Mouse (Mus musculus) left cerebral cortex, postnatal 10 days (tissue): ENCODE results near the gene Olfr912. TPM values are rescaled to one million over a fixed set of nuclear protein-coding genes. Genes with fewer than 3 reads are reported as not detected.

Source experiments
- DNase-seq, 2 experiments: peaks; one replicate each; pipeline ENCODE4 v3.0.0; 2021 to 2022; ENCODE audit warnings: low spot score in 2 of 2, mixed read lengths in 1 of 2; ENCODE audit errors: extremely low spot score in 1 of 2
- intact Hi-C: fragments of 180-260 bp; cut with DNase I; formaldehyde crosslinking; loops from one replicate; pipeline ENCODE4 v1.15.1; 2025
- total RNA-seq, 2 experiments: library from RNA; stranded (reverse); gene quantifications; 2 replicates each; pipeline ENCODE4 v1.2.3; 2021

The Olfr912 gene
- total RNA-seq = not detected

- intact Hi-C loops = no loop called here
These were observed at the start of gene Olfr912 for GRCm38 (mm10) chr9:38579878-38580277. TSS of gene Olfr912 (plus strand) at chr9:38580178.

GRCm38 (mm10) chr9:38537549-38537948 lies 42.4 kb upstream of the Olfr912 start, which contains the start of gene Olfr910:
TSS of gene Olfr910 (plus strand) at chr9:38537849.
- DNase-seq = no peak
- intact Hi-C loops = no loop called here

More at GRCm38 (mm10) chr9:38579878-38580277, at the start of gene Olfr912:
- DNase-seq = no peak

- no peak for DNase-seq
- intact Hi-C loops = no loop called here
These were observed 11.1 kb downstream of the Olfr912 start for GRCm38 (mm10) chr9:38591056-38591455.

GRCm38 (mm10) chr9:38592459-38592858 lies 12.5 kb downstream of the Olfr912 start, which contains the start of gene Olfr913:
TSS of gene Olfr913 (plus strand) at chr9:38592759.
- DNase-seq = no peak
- intact Hi-C loops = no loop called here

- DNase-seq = no peak
- intact Hi-C loops = no loop called here
These were observed 24.8 kb downstream of the Olfr912 start, which contains the start of gene Olfr914 for GRCm38 (mm10) chr9:38604802-38605201. TSS of gene Olfr914 (plus strand) at chr9:38605102.

GRCm38 (mm10) chr9:38632406-38632805 lies 52.4 kb downstream of the Olfr912 start:
- intact Hi-C loops = no loop called here

More at GRCm38 (mm10) chr9:38632406-38632805, 52.4 kb downstream of the Olfr912 start:
- DNase-seq = no peak

Other genes starting within 250 kb of the Olfr912 start
- gene Olfr898, start 231.8 kb upstream of the Olfr912 start, total RNA-seq = not detected
- gene Olfr250, start 213.3 kb upstream of the Olfr912 start, total RNA-seq = not detected
- not detected for gene Olfr251, start 203.1 kb upstream of the Olfr912 start, total RNA-seq
- gene Olfr147, start 178.5 kb upstream of the Olfr912 start, total RNA-seq = not detected
- not detected for gene Olfr901, start 150.7 kb upstream of the Olfr912 start, total RNA-seq
- gene Olfr902, start 132.5 kb upstream of the Olfr912 start, total RNA-seq = not detected
- gene Olfr904, start 117.0 kb upstream of the Olfr912 start, total RNA-seq = not detected
- gene Olfr905, start 109.1 kb upstream of the Olfr912 start, total RNA-seq = not detected
- gene Olfr906, start 93.1 kb upstream of the Olfr912 start, total RNA-seq = not detected
- not detected for gene Olfr907, start 84.4 kb upstream of the Olfr912 start, total RNA-seq
- not detected for gene Olfr911-ps1, start 58.6 kb upstream of the Olfr912 start, total RNA-seq
- gene Olfr910, start 42.3 kb upstream of the Olfr912 start, total RNA-seq = not detected
- not detected for gene Olfr913, start 12.6 kb downstream of the Olfr912 start, total RNA-seq
- not detected for gene Olfr914, start 24.9 kb downstream of the Olfr912 start, total RNA-seq
- not detected for gene Olfr916, start 79.7 kb downstream of the Olfr912 start, total RNA-seq
- not detected for gene Olfr917, start 85.7 kb downstream of the Olfr912 start, total RNA-seq
- gene Olfr918, start 94.4 kb downstream of the Olfr912 start, total RNA-seq = not detected
- gene Olfr919, start 123.5 kb downstream of the Olfr912 start, total RNA-seq = not detected
- gene Vwa5a, start 138.1 kb downstream of the Olfr912 start, total RNA-seq = 10 to 100 TPM in 1 of 2 experiments, 1 to 10 TPM in 1; 7.7 to 10.1 TPM
- gene Olfr920, start 172.1 kb downstream of the Olfr912 start, total RNA-seq = not detected
- gene Olfr921, start 192.9 kb downstream of the Olfr912 start, total RNA-seq = not detected
- not detected for gene Olfr922, start 234.4 kb downstream of the Olfr912 start, total RNA-seq
- not detected for gene Olfr923, start 246.4 kb downstream of the Olfr912 start, total RNA-seq